Mouse (Mus musculus) liver, adult 2 months (tissue): Measurements from ENCODE around the gene Gp1ba.

Experiments used
- CTCF ChIP-seq: fragments of 200-500 bp; IDR thresholded peaks from 2 replicates; pipeline ENCODE4 v1.5.1; 2011; ENCODE audit warnings: low read depth, low read length, control low read depth
- POLR2A ChIP-seq: fragments of 200-500 bp; IDR thresholded peaks from 2 replicates; pipeline ENCODE4 v1.6.1; 2011; ENCODE audit warnings: low read length, control low read depth; ENCODE audit not compliant: insufficient read depth; ENCODE audit errors: extremely low read depth

- no peak for TF ChIP-seq CTCF
- TF ChIP-seq POLR2A, result no peak
Measured at GRCm38 (mm10) chr11:70615516-70616093, 23.3 kb upstream of the Gp1ba start, which contains the start of gene 4930544D05Rik.
